Mouse (Mus musculus) gastrocnemius, postnatal 36 days (tissue): ENCODE results near the gene Srgap3. TPM values are rescaled to one million over a fixed set of nuclear protein-coding genes. Genes with fewer than 3 reads are reported as not detected.

Source experiments
- DNase-seq, 2 experiments: peaks; one replicate each; pipeline ENCODE4 v3.0.0; 2022
- intact Hi-C: fragments of 180-260 bp; cut with DNase I; formaldehyde crosslinking; loops from one replicate; pipeline ENCODE4 v1.15.1; 2025
- total RNA-seq, 2 experiments: library from RNA; stranded (reverse); gene quantifications; 2 replicates each; pipeline ENCODE4 v1.2.3; 2021

Gene Srgap3
- total RNA-seq, 2 experiments from 2014 or later, result 1.2 to 1.3 TPM

DNA sequence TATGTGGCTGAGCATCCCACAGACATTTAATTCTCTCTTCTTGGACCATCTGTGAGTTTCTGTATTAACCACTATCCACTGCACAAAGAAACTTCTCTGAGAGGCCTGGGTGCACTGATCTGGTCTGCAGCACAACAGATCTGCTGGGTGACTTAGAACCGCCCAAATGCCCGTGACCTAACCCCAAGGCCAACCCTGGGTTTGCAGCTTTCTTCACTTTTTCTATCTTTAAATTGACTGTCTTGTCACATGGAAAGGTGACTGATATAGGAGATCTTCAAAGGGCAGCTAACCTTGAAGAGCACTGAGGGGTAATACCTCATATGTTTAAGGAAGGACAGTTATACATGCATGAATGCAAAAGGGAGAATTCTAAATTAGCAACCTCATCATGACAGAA, 30.8 kb downstream of the Srgap3 start:
- intact Hi-C loops, result no loop called here

DNA sequence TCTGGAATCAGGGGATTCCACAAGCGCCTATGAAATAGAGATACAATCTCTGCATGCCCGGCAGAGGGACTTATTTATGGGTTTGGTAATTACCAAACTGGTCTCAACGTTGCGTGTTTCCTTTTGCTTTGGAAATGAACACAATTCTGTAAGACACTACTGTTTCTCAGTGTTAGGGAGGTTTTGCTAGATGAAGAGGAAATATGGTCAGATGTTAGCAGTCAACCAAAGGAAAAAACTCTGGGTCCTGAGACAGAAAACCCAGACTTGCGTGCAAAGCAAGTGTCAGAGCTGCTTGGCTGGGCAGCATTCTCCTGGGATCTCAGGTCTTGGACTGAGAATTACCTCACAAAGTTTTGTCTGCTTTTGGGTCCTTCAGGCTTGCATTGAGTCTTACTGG, 34.5 kb downstream of the Srgap3 start:
- intact Hi-C loops, result no loop called here

More for the DNA sequence above, 30.8 kb downstream of the Srgap3 start:
- no peak for DNase-seq

DNA sequence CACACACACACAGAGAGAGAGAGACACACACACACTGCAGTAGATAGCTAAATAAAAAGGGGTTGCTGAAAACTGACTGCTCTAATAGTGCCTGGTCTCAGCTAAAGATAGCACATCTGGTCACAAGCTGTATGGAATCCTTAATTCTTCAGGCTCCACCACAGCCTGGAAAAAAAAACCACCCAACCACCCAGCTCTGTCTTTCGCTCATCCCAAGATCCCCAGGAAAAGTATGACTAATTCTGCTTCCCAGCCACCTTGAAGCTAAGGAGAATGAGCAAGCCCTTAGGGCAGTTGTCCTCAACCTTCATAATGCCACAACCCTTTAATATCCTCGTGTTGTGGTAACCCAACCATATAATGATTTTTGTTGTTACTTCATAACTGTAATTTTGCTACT, 37.4 kb downstream of the Srgap3 start:
- DNase-seq, result no peak
- intact Hi-C loops, result no loop called here

More for the DNA sequence above, 34.5 kb downstream of the Srgap3 start:
- no peak for DNase-seq

DNA sequence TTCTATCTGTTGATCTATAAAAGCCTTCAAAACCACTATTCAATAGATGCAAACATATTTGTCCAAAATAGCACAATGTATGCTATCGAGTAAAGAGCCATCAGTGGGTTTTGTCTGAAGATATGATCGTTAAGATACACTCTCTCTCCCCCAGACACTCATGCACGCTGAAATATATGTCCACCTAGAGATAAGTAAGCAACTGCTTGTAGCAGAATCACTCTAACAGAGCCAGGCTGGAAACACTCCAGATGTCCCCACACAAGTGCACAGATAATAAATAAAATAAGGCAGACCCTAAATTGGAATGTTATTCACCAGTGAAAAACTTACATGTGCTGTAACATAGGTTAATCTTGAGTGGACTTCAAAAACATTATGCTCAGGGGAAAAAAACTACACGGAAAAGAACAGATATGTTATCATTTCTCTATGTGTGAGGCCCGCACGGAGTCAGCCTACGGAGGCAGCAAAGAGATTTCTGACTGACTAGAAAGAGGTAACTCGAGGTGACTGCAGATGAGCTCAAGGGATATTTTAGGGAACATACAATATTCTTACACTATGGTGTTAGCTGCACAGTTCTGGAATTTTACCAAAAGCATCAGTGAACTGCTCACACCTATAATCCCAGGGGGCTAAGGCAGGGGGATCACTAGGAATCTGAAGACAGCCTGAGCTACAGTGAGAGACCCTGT, 39.0 kb downstream of the Srgap3 start:
- intact Hi-C loops, result no loop called here

DNA sequence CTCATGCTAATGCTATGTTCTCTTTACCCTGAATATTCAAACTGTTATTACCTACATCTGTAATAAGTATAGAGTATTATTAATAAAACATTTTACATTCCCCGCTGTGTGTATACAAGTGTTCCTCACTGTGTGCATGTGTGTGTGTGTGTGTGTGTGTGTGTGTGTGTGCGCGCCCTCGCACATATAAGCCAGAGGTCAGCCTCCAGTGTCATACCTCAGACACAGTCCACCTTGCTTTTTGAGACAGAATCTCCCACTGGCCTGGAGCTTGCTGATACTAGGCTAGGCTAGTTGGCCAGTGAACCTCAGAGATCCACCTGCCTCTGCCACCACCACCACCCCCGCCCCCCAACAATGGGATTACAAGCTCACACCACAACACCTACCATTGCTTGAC, 43.3 kb downstream of the Srgap3 start:
- intact Hi-C loops, result no loop called here
- no peak for DNase-seq

More for the DNA sequence above, 39.0 kb downstream of the Srgap3 start:
- DNase-seq, result no peak

DNA sequence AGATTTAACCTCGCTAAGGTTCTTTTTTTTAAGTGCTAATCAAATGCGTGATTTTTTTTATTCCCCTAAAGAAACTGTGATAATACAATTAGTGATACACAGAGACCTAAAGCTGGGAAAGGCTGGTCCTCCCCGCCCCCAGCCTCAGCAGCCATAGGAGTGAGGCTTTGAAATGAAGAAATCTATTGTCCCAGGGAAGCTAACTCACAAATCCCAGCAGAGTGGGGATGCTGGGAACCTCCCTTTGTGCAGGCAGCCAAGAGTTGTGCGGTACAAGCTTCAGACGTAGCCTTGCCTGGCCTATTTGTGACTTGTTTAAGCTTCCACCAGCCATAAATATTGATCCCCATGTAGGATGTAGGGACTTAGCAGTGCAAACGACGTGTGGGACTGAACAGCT, 43.8 kb downstream of the Srgap3 start:
- intact Hi-C loops, result no loop called here

DNA sequence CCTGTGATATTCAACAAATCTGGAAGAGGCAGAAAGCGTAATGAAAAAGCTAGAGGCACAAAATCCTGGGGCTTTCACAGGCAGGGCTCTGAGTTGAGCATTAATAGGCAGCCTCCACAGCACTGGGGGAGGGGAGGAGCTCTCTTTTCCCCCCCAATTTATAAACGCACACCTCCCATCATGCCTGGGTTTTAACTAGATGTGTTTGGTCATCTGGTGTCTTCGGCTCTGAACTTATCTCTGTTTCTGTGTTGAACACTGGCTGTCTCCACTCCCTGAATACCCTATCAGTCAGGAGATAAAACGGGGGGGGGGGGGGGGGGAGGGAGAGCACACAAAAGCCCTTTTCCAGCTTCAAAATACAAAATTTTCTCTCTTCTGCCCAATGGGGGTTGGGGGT, 44.3 kb downstream of the Srgap3 start:
- intact Hi-C loops, result no loop called here

More for the DNA sequence above, 43.8 kb downstream of the Srgap3 start:
- no peak for DNase-seq

DNA sequence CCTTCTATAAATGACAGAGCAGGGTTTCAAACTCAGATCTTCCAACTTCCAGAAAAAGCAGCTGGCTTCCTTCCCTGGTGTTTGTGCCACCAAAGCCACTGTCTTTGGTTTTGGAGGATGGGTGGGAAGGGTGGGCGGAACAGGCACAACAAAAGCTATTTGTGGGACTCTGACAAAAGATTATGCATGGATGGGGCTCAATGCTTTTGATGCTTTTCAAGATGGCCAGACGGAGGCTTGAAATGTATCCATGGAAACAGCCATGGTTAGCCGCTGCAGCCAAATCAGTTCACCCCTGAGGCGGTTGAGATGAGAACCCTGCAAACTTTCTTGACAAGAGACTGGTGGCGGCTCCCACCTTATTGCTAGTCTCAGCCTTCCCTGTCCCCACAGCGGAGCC, 46.8 kb downstream of the Srgap3 start:
- intact Hi-C loops, result no loop called here
- no peak for DNase-seq

More for the DNA sequence above, 44.3 kb downstream of the Srgap3 start:
- DNase-seq, result no peak

DNA sequence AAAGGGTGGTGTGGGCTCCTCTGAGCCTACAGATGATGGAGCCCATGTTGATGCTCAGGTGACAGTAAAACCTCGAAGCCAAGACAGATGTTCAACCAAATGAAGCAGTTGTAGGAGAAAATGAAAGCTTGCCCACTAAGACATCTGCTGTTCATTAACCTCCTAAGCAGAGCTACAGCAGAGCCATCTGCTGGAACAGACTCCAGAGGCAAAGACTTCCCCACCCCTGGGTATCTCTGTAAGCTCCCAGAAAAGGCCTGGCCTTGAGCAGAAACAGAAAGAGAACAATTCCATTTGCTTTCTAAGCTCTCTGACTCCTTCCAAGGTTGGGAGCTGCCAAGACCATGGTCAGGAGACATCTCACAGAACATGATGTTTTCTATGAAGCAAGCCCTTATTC, 47.4 kb downstream of the Srgap3 start:
- intact Hi-C loops, result no loop called here
- no peak for DNase-seq

DNA sequence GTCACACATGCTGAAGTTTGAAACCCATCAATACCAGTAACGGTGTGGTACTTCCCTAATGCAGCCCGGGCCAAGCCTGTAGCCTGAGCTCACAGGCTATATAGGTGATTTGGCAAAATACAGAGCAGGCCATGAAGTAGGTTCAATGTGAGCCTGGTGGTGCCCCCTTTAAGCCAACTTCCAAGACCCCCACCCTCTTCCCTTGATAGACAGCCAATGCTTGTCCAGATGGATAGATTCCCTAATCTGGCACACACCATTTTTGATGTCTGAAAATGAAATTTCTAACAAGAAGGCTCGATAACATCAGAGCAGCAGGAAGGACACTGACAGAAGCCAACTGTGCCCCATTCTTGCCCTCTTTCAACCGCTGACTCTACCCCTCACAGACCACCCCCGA, 47.8 kb downstream of the Srgap3 start:
- no peak for DNase-seq
- intact Hi-C loops, result no loop called here

DNA sequence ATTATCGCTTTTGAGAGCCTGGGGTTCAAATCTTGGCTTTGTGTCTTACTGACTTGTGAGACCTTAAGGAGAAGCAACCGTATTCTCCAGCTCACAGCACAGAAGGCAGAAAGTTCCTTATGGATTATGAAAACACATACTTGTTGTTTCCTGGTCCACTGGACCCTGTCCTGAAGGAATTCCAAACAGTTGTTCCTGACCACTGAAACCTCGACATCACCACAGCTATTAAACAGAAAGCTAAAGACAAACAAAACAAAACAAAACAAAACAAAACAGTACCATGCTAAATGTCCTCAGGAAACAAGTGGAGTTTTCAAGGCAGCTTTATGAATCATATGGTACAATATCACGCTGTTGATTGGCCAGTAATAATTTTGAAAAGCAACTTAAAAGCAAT, 48.6 kb downstream of the Srgap3 start:
- no peak for DNase-seq
- intact Hi-C loops, result no loop called here

DNA sequence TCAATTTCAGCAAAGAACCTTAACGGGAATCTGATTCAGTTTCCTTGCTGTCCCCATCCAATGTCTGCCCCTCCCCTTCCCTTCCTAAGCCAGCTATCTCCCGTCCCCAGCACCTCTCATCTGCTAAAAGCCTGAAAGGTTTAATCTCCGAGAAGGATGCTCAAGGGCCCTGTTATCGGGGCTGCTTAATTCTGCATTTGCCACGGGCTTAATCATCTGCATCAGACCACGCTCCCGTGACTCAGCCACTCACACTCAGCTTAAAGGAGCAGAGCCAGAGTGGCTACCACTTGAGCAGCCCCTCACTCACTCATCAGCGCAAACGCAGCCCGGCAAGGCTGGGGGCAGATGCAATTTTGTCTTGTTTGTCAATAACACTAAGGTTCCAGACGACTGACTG, 50.7 kb downstream of the Srgap3 start:
- DNase-seq, result no peak
- intact Hi-C loops, result no loop called here

DNA sequence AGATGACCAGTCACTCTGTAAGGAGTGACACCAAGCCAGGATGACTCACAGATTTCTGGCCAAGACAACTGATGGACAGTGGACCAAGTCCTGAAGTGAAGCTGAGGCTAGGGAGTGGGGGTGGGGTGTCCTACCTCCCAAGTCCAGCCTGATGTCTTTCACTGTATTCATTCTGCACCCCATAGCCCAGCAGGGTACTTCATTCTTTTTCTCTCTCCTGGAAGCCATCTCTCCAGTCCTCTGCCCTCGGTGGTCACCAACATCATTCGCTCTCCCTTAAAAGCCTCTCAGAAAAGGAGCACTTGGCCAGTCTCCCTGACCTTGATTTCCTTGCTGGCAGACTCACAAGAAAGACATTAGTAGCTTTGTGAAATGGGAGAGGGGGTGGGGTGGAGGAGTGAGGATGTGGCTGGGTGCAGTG, 56.7 kb downstream of the Srgap3 start:
- no peak for DNase-seq
- intact Hi-C loops, result no loop called here

DNA sequence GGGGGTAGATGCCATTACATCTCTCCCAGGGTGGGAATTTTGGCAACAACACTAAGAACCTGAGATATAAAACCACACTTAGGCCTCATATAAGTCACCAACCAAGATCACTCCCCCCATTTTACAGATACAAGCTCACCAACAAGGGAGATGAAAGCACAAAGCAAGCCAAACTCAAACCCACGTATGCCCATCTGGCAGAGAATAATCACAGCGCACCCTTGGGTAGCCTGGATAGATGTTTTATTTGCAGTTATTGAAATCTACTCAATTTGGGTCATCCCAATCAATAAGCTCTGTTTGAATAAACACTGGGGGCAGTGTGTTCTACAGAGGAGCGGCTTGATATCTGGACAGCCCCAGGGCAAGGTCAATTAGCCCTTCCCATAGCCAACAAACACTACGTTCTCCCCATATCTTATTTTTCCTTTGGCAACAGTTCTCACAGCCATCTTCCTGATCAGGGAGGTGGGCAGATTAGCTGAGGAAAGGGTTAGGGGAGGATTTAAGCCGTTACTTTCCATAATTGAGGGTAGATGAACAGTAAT, 63.4 kb downstream of the Srgap3 start:
- intact Hi-C loops, result no loop called here
- no peak for DNase-seq

DNA sequence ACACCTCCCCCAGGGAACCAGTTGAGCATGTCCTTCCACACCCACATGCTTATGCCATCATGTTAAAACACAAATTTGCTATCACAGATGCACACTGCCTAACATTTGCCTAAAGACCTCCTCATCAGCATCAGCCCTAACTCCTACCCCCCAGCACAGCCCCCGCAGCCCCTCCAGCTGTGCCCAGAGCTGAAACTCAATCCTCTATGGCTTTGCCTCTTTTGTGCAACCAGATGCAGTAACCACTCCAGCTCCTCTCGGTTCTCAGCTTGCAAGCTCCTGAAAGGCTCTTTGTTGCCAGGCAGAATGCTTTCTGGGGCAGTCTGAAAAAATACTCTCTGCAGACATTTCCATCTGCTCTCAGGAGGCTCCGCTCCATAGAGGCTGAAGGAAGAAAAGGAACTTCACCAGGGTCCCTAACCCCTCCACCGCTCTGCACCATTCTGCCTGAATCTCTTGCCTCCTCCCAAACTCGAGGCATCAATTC, 67.0 kb downstream of the Srgap3 start:
- intact Hi-C loops, result no loop called here

DNA sequence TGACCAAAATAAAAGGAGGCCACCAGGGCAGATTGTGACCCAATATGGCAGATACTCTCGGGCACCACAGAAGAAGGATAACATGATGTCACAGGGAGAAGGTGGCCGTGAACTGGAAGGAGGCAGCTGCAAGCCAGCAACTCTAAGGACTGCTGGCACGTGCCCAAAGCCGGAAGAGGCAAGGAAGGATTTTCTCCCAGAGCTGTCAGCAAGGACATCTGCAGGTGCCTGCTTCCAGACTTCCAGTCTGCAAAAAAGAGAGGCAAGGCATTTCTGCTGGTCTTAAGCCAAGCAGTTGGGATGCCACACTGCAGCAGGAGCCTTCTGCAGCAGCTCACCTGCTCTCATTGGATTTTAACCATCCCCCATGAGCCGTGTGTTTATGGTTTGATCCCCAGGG, 67.9 kb downstream of the Srgap3 start:
- intact Hi-C loops, result no loop called here
- DNase-seq, result no peak

More for the DNA sequence above, 67.0 kb downstream of the Srgap3 start:
- DNase-seq, result no peak

DNA sequence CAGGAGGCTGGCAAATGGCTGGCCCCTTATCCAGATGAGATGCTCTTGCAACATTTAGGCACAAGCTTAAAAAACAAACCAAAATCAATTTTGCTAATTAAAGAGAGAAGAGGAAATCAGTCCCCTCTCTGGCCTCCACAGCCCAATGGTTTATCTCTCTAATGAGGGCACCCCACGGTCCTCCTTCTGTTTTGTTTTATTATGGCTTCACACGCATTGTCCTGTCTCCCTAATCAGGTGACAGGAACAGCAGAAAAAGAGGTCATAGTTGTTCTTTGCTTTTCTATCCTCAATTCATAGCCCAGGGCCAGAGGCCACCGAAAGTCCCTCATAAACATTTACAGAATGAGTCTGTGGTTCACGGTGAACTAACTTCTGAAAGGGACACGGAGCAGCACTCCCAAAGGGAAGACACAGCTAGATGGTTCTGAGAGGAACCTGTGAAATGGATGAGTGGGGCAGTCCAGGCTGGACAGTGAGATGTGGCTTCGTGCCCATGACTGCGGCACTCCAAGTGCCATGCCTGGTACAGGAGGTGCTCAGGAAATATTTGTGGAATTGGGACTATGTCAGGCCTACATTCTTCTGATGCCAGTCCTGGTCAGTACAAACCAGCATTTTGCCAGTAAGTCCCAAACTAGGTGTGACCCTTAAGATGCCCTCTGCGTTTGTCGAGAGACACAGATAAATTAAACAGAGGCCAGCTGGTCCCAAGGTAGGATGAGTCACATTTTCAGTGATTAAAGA, 73.8 kb downstream of the Srgap3 start:
- intact Hi-C loops, result no loop called here

DNA sequence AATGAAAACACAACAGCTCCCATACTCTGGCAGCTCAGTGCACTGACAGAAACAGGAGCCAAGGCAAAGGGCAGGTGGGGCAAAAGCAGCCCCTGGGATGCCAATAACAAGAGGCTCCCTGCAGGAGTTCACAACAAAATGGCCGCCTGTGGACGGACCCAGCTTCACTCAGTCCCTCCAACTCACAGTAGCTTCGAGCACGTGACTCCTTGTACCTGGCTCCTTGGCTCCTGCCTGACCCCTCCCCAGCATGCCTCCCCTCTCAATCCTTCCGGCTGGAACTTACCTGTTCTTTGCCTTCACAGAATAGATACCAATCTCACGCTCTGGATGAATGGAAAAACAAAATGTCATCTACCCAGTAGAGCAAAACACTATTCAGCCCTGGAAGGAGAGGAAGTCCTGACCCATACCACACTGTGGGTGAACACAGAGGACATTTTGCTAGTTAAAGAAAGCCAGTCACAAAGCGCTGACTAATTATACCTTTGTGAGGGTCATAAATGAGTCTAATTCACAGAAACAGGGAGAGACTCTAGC, 75.8 kb downstream of the Srgap3 start:
- intact Hi-C loops, result no loop called here
- no peak for DNase-seq

More for the DNA sequence above, 73.8 kb downstream of the Srgap3 start:
- no peak for DNase-seq

DNA sequence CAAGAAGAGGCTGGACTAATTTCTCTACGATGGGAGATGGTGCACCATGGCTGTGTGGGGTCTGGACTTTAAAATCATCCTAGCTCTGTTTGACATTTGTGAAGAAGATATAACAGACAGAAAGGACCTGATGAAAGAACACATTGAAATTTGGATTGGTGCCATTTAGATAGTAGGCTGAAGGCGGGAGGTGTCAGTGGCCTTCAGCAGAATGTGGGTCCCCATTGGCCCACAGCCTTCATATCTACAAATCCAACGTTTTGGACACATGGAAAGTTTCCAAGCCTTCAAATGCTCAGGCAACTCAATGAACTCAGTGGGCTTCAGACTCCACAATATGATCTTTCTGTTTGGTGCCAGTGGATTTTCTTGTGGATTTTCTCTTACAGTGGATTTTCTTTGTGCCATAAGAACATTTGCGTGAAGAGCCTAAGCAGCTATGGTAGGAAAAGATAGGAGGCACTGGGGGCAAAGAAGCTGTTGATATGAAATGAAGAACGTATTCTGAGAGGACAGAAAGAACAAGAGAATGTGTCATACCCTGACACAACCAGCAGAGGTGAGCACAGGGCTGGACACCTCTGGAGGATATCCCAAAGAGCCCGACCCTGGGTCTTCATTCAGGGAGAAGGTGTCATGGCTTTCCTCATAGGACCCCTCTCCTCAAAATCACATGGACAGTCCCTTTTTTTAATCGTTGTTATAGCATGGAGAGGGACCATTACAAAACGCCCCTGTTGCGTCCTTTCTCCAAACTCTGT, 78.7 kb downstream of the Srgap3 start:
- intact Hi-C loops, result no loop called here
- no peak for DNase-seq

DNA sequence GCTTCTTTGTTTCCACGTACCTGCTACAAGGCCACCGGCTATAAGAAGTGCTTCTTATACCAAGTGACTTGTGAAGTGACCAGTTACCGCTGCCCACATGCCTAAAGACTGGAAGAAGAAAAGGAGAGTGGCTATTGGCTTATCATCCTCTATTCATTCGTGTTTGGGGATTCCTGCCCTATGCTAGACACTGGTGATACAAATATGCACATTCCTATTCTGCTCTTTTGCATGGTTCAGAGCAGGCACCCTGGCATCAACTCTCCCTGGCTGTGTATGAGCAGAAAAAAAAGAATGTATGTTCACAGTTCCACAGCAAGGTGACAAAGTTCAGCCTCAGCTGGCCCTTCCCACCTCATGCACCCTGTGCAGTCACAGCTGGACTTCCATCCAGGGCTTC, 81.0 kb downstream of the Srgap3 start:
- intact Hi-C loops, result no loop called here
- no peak for DNase-seq
